Mouse (Mus musculus) ZHBTc4 (cell line): ENCODE measurements at regions not wholly inside any gene's neighbourhood (a gene's known extent, or its start where the extent isn't known, plus 50 kb on each side); places are given as distances from the start of the nearest gene placed in this dataset.

Source experiments
- DNase-seq: peaks from one replicate; pipeline ENCODE4 v3.0.0-alpha.2; 2011; ENCODE audit warnings: low read depth, low spot score

DNA sequence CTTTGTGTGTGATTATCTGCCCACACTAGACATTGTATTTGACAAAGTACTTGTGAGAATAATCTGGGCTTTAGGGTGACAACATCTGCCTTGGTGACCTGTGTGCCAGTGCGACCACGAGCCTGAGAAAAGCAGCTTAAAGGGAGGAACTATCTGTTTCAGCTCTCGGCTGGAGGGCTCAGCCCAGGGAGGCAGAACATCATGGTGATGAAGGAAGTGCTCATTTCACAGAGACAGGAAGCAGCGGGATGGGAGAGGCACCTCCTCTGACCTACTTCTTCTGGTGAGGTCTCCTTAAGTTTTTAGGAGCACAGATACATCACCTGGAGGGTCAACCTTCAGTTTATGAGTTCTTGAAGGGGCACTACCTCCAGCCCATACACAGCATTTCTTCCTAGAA lies 89.8 kb downstream of the Kif26a start:
- DNase-seq, result no peak

DNA sequence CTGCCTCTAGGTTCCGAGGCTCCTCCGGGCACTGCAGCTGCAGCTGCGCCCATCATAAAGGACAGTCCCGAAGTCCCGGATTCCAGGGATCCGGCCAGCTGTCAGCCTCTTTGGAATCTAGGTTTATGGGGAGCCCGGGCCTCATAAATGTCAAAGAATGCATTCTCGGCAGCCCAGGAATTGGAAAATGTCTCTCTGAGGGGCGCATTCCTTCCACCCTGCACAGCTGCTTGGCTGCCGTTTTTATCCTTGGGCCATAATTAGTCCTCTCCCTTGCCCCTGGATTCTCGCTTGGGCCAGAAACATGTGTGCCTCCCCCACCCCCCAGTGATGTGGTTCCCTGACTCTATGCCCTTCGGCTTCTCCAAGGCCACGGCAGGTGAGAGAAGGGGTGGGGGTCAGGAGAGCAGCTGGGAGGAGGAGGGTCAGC lies 91.1 kb downstream of the Kif26a start:
- DNase-seq, result no peak

- DNase-seq, result peak; percentile 20
Observed at GRCm38 (mm10) chr12:112238834-112239233, 92.8 kb downstream of the Kif26a start.

DNA sequence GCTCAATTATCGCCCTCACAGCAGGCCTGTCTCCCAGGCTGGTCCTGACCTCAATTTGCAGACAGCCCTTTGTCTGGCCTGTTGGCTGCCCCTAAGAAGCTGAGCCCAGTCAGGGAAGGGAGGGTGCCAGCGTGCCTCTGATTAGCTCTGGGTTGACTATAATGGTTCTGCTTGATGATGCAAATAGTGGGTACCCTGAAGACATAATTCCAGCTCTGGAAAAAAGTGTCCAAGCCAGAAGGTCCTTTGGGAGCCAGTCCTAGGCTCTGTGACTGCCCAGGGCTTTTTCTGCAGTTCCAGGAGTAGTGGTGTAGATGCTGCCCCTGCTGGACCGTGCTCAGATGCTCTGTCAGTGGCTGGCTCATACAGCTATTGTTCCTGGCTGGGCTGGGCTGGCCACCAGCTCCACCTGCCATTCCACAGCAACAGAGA lies 95.7 kb downstream of the Kif26a start:
- DNase-seq, result no peak

GRCm38 (mm10) chr12:112243231-112243630 lies 97.2 kb downstream of the Kif26a start:
- DNase-seq, result no peak

DNA sequence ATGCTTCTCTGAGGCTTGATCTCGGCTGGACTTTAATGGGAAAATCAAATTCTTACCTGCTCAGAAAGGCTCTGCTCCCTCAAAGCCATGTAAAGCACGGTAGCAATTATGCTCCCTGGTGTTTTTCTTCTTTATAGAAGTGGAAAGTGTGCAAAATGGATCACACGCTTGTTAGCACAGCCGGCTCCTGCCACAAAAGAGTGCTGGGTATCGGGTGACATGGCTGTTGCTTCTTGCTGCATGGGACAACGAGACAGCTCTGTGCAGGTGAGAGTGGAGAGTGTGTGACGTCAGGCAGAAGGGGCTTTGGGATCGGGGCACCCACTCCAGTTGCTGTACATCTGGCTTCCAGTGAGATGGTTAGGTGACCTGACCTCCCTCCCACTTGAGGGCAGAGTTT lies 104.9 kb downstream of the Kif26a start:
- DNase-seq, result no peak

DNA sequence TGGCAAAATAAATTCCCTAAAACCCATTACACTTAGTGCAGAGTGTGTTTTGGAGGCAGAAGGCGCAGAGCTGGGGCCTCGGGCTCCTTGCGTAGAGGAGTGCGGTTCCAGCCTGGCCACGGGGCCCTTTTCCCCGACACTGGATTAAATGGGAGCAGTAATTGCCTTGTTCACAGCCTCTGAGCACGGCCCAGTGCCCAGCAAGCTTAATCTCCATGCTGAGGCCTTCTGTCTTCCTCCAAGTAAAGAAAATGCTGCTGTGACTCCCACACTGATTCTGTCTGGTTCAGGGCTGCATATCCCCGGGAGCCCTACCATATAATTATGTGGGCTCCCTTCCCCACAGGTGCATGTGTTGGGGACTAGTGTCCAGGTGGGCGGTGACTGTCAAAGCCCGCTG lies 107.5 kb downstream of the Kif26a start:
- DNase-seq, result no peak

- no peak for DNase-seq
Observed at GRCm38 (mm10) chr12:112255223-112255622, 109.2 kb downstream of the Kif26a start.

GRCm38 (mm10) chr12:112257691-112258090 lies 111.7 kb downstream of the Kif26a start:
- DNase-seq, result peak; percentile 72

- DNase-seq, result no peak
Observed at GRCm38 (mm10) chr12:112263283-112264056, 117.5 kb downstream of the Kif26a start.

- DNase-seq, result no peak
Observed at GRCm38 (mm10) chr12:112264201-112264600, 118.2 kb downstream of the Kif26a start.

GRCm38 (mm10) chr12:112265289-112265969 lies 119.4 kb downstream of the Kif26a start:
- DNase-seq, result no peak

DNA sequence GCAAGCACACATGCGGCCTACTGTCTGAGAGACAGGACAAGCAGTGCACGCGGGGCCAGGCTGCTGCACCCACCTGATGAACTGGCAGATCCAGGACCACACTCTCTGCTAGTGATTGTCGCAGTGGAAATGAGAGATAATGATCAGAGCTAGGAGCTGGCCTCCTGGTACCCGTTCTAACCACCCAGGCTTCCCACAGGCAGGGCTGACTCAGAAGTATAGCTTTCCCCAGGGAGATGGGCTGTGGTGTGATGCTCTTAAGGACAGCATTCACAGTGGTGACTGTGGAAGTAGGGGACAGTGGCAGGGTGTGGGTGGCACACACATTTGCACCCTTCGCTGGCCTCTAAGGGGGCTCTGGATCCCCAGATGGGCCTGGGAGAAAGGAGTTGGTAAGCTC lies 128.0 kb downstream of the Kif26a start:
- DNase-seq, result no peak

DNA sequence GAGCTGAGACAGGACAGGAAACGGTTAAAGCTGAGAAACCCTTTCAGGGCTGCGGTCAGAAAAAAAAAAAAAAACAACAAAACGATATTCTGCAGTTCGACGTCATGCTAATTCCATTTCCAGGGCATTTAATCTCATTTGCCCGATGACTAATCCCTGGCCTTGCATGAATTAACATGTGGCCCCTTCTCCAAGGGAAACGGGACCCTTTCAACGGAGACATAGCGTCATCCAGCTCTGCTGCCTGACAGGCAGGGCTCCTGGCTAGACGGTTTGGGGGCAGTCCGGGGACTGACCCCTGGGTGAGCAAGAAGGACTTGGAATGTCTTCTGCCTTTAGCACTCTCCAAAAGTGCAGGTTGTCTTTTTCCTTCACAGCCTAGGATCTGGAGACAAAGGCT lies 128.7 kb downstream of the Kif26a start:
- DNase-seq, result no peak

DNA sequence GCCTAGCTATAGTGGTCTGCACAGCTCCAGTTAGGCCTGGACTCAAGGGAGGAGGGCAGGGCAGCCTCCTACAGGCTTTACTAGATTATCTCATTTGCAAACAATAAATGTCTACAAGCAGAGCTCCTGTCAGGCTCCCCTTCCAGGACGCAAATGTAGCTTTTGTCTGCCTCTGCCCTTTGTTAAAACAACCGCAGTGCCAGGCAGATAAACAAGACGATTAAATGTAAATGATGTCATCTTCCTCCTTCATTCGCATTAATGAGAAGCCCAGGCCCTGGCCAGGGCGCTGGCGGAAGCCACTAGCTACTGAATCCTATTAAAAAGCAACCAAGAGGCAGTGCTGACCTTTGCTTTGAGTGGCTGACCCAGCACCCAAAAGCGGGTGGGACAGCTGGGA lies 130.6 kb downstream of the Kif26a start:
- peak; percentile 22 for DNase-seq

GRCm38 (mm10) chr12:112277511-112277910 lies 131.5 kb downstream of the Kif26a start:
- DNase-seq, result peak; percentile 49

DNA sequence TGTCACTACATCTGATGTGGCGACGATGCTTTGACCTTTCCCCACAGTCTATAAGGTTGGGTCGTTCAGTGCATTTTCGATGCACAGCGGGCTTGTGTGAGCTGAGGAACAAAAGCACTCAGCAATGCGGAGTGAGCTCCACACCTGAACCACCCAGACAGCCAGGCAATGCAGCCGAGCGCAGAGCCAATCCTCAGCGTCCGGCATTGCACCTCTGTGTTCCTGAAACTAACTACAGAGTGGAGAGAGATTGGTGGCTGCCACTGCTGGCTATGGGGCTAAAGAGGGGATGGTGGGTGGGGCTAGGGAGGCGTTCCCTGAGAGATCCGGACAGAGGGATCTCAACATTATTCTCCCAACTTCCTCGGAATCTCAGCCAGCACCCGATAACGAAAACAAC lies 139.1 kb downstream of the Kif26a start:
- DNase-seq, result peak; percentile 60

GRCm38 (mm10) chr12:112288786-112289185 lies 142.8 kb downstream of the Kif26a start:
- no peak for DNase-seq

DNA sequence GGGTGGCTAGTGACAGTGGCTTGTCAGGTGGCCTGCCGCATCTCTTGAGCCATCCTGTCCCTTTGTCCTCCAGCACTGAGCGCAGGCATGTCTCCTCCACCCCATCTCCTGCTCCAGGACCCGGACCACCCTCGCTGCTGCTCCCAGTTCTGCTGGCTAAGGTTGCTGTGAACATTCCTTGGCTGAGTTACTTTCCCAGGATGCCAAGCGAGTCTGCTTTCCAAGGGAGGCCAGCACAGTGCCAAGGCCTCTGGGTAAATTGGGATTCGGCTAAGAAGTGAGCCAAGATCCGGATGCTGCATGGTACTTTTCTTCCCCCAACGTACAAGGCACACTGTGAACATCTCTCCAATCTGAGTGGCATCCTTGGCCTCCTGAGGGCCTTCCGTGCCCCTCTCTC lies 144.3 kb downstream of the Kif26a start:
- no peak for DNase-seq

DNA sequence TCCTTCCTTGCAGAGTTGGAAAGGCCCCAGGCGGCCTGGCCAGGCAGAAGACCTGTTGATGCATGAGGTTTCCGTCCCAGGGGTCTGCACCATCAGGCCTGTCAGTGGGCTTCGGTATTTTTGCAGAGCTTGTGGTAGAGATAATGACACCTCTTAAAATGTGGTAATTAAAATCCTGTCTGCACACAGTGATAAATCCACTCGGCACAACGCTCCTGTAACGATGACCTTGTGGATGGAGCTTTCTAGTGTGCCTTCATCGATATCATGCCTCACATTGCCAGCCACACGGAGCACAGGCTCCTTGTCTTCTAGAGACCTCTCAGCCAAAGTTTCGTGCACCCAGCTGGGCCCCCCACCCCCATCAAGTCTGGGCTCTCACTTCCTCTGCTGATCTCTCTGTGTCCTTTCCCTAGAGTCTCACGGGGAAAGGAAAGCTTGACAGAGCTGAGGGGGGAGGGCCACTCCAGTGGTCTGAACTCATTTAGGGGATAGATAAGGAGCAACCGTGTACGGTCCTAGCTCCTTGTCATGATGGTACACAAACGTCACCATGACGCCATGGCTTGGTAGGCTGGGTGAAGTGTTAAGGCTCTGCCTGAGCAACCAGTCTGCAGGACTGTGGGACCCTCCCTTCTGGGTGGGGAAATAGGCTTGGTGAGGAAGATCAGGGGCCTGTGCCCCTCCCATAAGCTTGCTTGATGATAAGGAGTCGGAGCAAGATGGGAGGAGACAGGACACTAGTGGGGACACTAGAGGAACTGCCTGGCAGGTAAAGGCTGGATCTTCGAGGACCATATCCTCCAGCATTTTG lies 145.9 kb downstream of the Kif26a start:
- no peak for DNase-seq

GRCm38 (mm10) chr12:112293105-112293504 lies 147.1 kb downstream of the Kif26a start:
- DNase-seq, result no peak

- no peak for DNase-seq
Observed at GRCm38 (mm10) chr12:112295337-112295941, 149.4 kb downstream of the Kif26a start.
